Mouse (Mus musculus): ENCODE data around the gene Olfr69. TPM values are rescaled to one million over a fixed set of nuclear protein-coding genes. Genes with fewer than 3 reads are reported as not detected.
"Not testable (repeated sequence)": the region's sequence is repeated elsewhere in the genome, so short reads cannot be mapped to it uniquely, and the experiment has no call there.

Olfr69 gene
- polyA plus RNA-seq, 1 experiment = not detected

DNA sequence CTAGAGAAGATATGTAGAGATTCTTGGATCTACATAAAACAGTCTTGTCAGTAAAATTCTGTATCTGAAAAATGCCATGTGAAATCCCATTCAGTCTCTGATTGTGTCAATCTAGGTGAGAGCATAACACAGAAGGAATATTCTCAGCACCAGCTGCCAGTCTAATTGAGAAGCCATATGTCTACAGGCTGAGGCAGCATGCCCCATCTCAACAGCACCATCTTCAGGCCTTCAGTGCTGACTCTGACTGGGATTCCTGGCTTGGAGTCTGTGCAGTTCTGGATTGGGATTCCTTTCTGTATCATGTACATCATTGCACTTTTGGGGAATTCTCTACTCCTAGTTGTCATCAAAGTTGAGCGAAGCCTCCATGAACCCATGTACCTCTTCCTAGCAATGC, 55.0 kb downstream of the Olfr69 start:
- DNase-seq (ENCODE audit: extremely low spot score in 1 of 2, low spot score in 1 of 2) = not testable (repeated sequence)

Other genes starting within 250 kb of the Olfr69 start
- gene Olfr612, start 228.9 kb downstream of the Olfr69 start, polyA plus RNA-seq (2012; rRNA removed) = not detected in 2 replicates
- gene Olfr613, start 223.5 kb downstream of the Olfr69 start, polyA plus RNA-seq (2012; rRNA removed) = not detected in 2 replicates
- gene Olfr615, start 215.5 kb downstream of the Olfr69 start, polyA plus RNA-seq (2012; rRNA removed) = not detected in 2 replicates
- gene Olfr616, start 202.5 kb downstream of the Olfr69 start, polyA plus RNA-seq (2012; rRNA removed) = not detected in 2 replicates
- not detected in 2 replicates for gene Olfr617, start 198.5 kb downstream of the Olfr69 start, polyA plus RNA-seq (2012; rRNA removed)
- not detected in 2 replicates for gene Olfr618, start 181.5 kb downstream of the Olfr69 start, polyA plus RNA-seq (2012; rRNA removed)
- gene Olfr619, start 171.0 kb downstream of the Olfr69 start, polyA plus RNA-seq (2012; rRNA removed) = not detected in 2 replicates
- not detected in 2 replicates for gene Olfr620, start 159.1 kb downstream of the Olfr69 start, polyA plus RNA-seq (2012; rRNA removed)
- gene Olfr622, start 128.9 kb downstream of the Olfr69 start, polyA plus RNA-seq (2012; rRNA removed) = not detected in 2 replicates
- gene Olfr623, start 107.9 kb downstream of the Olfr69 start, polyA plus RNA-seq (2012; rRNA removed) = not detected in 2 replicates
- 0.02 TPM in 1 of 2 replicates, not detected in the other for gene Olfr624, start 100.4 kb downstream of the Olfr69 start, polyA plus RNA-seq (2012; rRNA removed)
- not detected in 2 replicates for gene Olfr625-ps1, start 88.9 kb downstream of the Olfr69 start, polyA plus RNA-seq (2012; rRNA removed)
- not detected in 2 replicates for gene Olfr243, start 56.9 kb downstream of the Olfr69 start, polyA plus RNA-seq (2012; rRNA removed)
- gene Olfr628, start 41.2 kb downstream of the Olfr69 start, polyA plus RNA-seq (2012; rRNA removed) = not detected in 2 replicates
- not detected in 2 replicates for gene Olfr629, start 26.7 kb downstream of the Olfr69 start, polyA plus RNA-seq (2012; rRNA removed)
- not detected in 2 replicates for gene Olfr630, start 14.3 kb downstream of the Olfr69 start, polyA plus RNA-seq (2012; rRNA removed)
- not detected in 2 replicates for gene Olfr68, start 8.1 kb upstream of the Olfr69 start, polyA plus RNA-seq (2012; rRNA removed)
- not detected in 2 replicates for gene Olfr67, start 20.2 kb upstream of the Olfr69 start, polyA plus RNA-seq (2012; rRNA removed)
- 66.4 and 91.1 TPM in 2 replicates for gene Hbb-bt, start 42.4 kb upstream of the Olfr69 start, polyA plus RNA-seq (2012; rRNA removed)
- gene Hbb-bs, start 56.5 kb upstream of the Olfr69 start, polyA plus RNA-seq (2012; rRNA removed) = 468 and 610 TPM in 2 replicates
- not detected in 2 replicates for gene Hbb-bh2, start 68.9 kb upstream of the Olfr69 start, polyA plus RNA-seq (2012; rRNA removed)
- gene Hbb-bh1, start 71.6 kb upstream of the Olfr69 start, polyA plus RNA-seq (2012; rRNA removed) = 2.1 and 9.1 TPM in 2 replicates
- 20.5 and 59.2 TPM in 2 replicates for gene Hbb-y, start 81.6 kb upstream of the Olfr69 start, polyA plus RNA-seq (2012; rRNA removed)
- not detected in 2 replicates for gene Olfr66, start 114.7 kb upstream of the Olfr69 start, polyA plus RNA-seq (2012; rRNA removed)
- gene Olfr64, start 122.9 kb upstream of the Olfr69 start, polyA plus RNA-seq (2012; rRNA removed) = not detected in 2 replicates
- not detected in 2 replicates for gene Olfr65, start 131.9 kb upstream of the Olfr69 start, polyA plus RNA-seq (2012; rRNA removed)
- not detected in 2 replicates for gene Olfr631, start 157.2 kb upstream of the Olfr69 start, polyA plus RNA-seq (2012; rRNA removed)
- gene Olfr632, start 162.8 kb upstream of the Olfr69 start, polyA plus RNA-seq (2012; rRNA removed) = not detected in 2 replicates
- not detected in 2 replicates for gene Olfr633, start 172.8 kb upstream of the Olfr69 start, polyA plus RNA-seq (2012; rRNA removed)
- gene Olfr635, start 199.6 kb upstream of the Olfr69 start, polyA plus RNA-seq (2012; rRNA removed) = not detected in 2 replicates
- not detected in 2 replicates for gene Olfr638, start 227.2 kb upstream of the Olfr69 start, polyA plus RNA-seq (2012; rRNA removed)
- not detected in 2 replicates for gene Olfr639, start 245.7 kb upstream of the Olfr69 start, polyA plus RNA-seq (2012; rRNA removed)

Data from frontal cortex, adult 2 months (tissue).